Mouse (Mus musculus) brain, embryonic 18.5 days (tissue): ENCODE results near the gene Opn4.

ENCODE experiments used
- DNase-seq: peaks from one replicate; pipeline ENCODE4 v3.0.0-alpha.2; 2012; ENCODE audit warnings: low read depth, low spot score

The Opn4 gene

GRCm38 (mm10) chr14:34562393-34562792, 37.5 kb downstream of the Opn4 start:
- DNase-seq = no peak

- no peak for DNase-seq
These were observed 38.3 kb downstream of the Opn4 start for GRCm38 (mm10) chr14:34561647-34562046.

- no peak for DNase-seq
These were observed 41.0 kb downstream of the Opn4 start for GRCm38 (mm10) chr14:34558947-34559346.

GRCm38 (mm10) chr14:34555211-34555610, 44.7 kb downstream of the Opn4 start:
- no peak for DNase-seq

GRCm38 (mm10) chr14:34554047-34554446, 45.9 kb downstream of the Opn4 start:
- no peak for DNase-seq

GRCm38 (mm10) chr14:34553470-34553869, 46.5 kb downstream of the Opn4 start:
- no peak for DNase-seq

GRCm38 (mm10) chr14:34552226-34552625, 47.7 kb downstream of the Opn4 start:
- DNase-seq = no peak

GRCm38 (mm10) chr14:34549004-34549671, 50.8 kb downstream of the Opn4 start:
- peak; percentile 73 for DNase-seq

- peak; percentile 34 for DNase-seq
These were observed 51.4 kb downstream of the Opn4 start for GRCm38 (mm10) chr14:34548391-34549001.

- no peak for DNase-seq
These were observed 55.4 kb downstream of the Opn4 start for GRCm38 (mm10) chr14:34544545-34544944.

- no peak for DNase-seq
These were observed 55.9 kb downstream of the Opn4 start for GRCm38 (mm10) chr14:34544001-34544400.

- no peak for DNase-seq
These were observed 56.3 kb downstream of the Opn4 start for GRCm38 (mm10) chr14:34543596-34543995.

GRCm38 (mm10) chr14:34541896-34542295, 58.0 kb downstream of the Opn4 start:
- no peak for DNase-seq

- no peak for DNase-seq
These were observed 59.2 kb downstream of the Opn4 start for GRCm38 (mm10) chr14:34540685-34541162.
